Comparison of ENCODE assay signal across 22 mouse cellular contexts in genomic region chr10:107661970-107662369, GRCm38 (mm10). TPM values are rescaled to one million over a fixed set of nuclear protein-coding genes. Genes with fewer than 3 reads are reported as not detected.
DNase-seq lines count a peak whose midpoint lies in the region; ATAC-seq lines count a peak whose summit lies in the region.
"Had no signal": no experiment of that assay in that cellular context is flagged by ENCODE, and none has a peak within 500 bp of the region (broad histone marks: within the 10 kb centered on the region; RNA-seq: fewer than 3 reads in every experiment).

No protein-coding gene starts in this region.

- 87% methylated on average over 3 of the region's 3 CpGs for WGBS in hindbrain, embryonic 15.5 days
- 89% methylated on average over 3 of the region's 3 CpGs for WGBS in hindbrain, embryonic 14.5 days
- 91% methylated on average over 3 of the region's 3 CpGs for WGBS in midbrain, embryonic 11.5 days
- WGBS in midbrain, embryonic 14.5 days: 84% methylated on average over 3 of the region's 3 CpGs
- 81% methylated on average over 3 of the region's 3 CpGs for WGBS in forebrain, embryonic 16.5 days
- 85% methylated on average over 3 of the region's 3 CpGs for WGBS in midbrain, embryonic 15.5 days

- no peak overlapping the region for H3K27ac ChIP-seq in hindbrain, embryonic 15.5 days (replicated peaks)
- H3K27ac ChIP-seq in hindbrain, embryonic 14.5 days: no peak overlapping the region
- no peak overlapping the region for H3K27ac ChIP-seq in midbrain, embryonic 11.5 days (ENCODE audit: low read depth, low read length)
- no peak overlapping the region for H3K27ac ChIP-seq in midbrain, embryonic 14.5 days (replicated peaks; ENCODE audit: low read depth, low read length)
- no peak overlapping the region for H3K27ac ChIP-seq in forebrain, embryonic 16.5 days (ENCODE audit: low read length)
- no peak overlapping the region for H3K27ac ChIP-seq in midbrain, embryonic 15.5 days
- H3K27ac ChIP-seq: embryonic facial prominence, embryonic 13.5 days; hindbrain, embryonic 12.5 days; limb, embryonic 15.5 days; liver, embryonic 13.5 days; macrophage; neural tube, embryonic 12.5 days had no signal

- H3K9me3 ChIP-seq in hindbrain, embryonic 15.5 days: no peaks in the 10 kb centered on the region
- H3K9me3 ChIP-seq in hindbrain, embryonic 14.5 days (ENCODE audit: control insufficient read depth, low read length): no peaks in the 10 kb centered on the region
- no peaks in the 10 kb centered on the region for H3K9me3 ChIP-seq in midbrain, embryonic 11.5 days (ENCODE audit: control insufficient read depth, low read length)
- H3K9me3 ChIP-seq in midbrain, embryonic 14.5 days (ENCODE audit: control insufficient read depth, low read length): no peaks in the 10 kb centered on the region
- no peaks in the 10 kb centered on the region for H3K9me3 ChIP-seq in forebrain, embryonic 16.5 days (ENCODE audit: control insufficient read depth, low read length)
- no peaks in the 10 kb centered on the region for H3K9me3 ChIP-seq in midbrain, embryonic 15.5 days
- H3K9me3 ChIP-seq: embryonic facial prominence, embryonic 13.5 days; hindbrain, embryonic 12.5 days; limb, embryonic 15.5 days; neural tube, embryonic 12.5 days had no signal

- no peak overlapping the region for H3K4me2 ChIP-seq in hindbrain, embryonic 15.5 days
- no peak overlapping the region for H3K4me2 ChIP-seq in hindbrain, embryonic 14.5 days (replicated peaks)
- no peak overlapping the region for H3K4me2 ChIP-seq in midbrain, embryonic 11.5 days
- no peak overlapping the region for H3K4me2 ChIP-seq in midbrain, embryonic 14.5 days (ENCODE audit: low read length)
- no peak overlapping the region for H3K4me2 ChIP-seq in forebrain, embryonic 16.5 days (ENCODE audit: low read length)
- H3K4me2 ChIP-seq in midbrain, embryonic 15.5 days: no peak overlapping the region
- H3K4me2 ChIP-seq: embryonic facial prominence, embryonic 13.5 days; hindbrain, embryonic 12.5 days; limb, embryonic 15.5 days; liver, embryonic 13.5 days; neural tube, embryonic 12.5 days had no signal

- no peaks in the 10 kb centered on the region for H3K4me1 ChIP-seq in hindbrain, embryonic 15.5 days (replicated peaks)
- no peaks in the 10 kb centered on the region; the same call in 1 of the 2 replicates for H3K4me1 ChIP-seq in hindbrain, embryonic 14.5 days (replicated peaks; ENCODE audit: control insufficient read depth, insufficient read depth, low read length)
- H3K4me1 ChIP-seq in midbrain, embryonic 11.5 days (ENCODE audit: control insufficient read depth, insufficient read depth, low read length): no peaks in the 10 kb centered on the region
- H3K4me1 ChIP-seq in midbrain, embryonic 14.5 days (ENCODE audit: control insufficient read depth, insufficient read depth, low read length): no peaks in the 10 kb centered on the region
- H3K4me1 ChIP-seq in forebrain, embryonic 16.5 days (replicated peaks; ENCODE audit: control insufficient read depth, insufficient read depth, low read length): 0 out of 2 replicates have a peak, but pooled peaks cover 2% of the 10 kb centered on the region
- no peaks in the 10 kb centered on the region for H3K4me1 ChIP-seq in midbrain, embryonic 15.5 days
- H3K4me1 ChIP-seq: embryonic facial prominence, embryonic 13.5 days; hindbrain, embryonic 12.5 days; limb, embryonic 15.5 days; liver, embryonic 13.5 days; neural tube, embryonic 12.5 days had no signal

- H3K36me3 ChIP-seq in hindbrain, embryonic 15.5 days: no peaks in the 10 kb centered on the region
- no peaks in the 10 kb centered on the region for H3K36me3 ChIP-seq in hindbrain, embryonic 14.5 days (replicated peaks; ENCODE audit: control insufficient read depth, insufficient read depth)
- H3K36me3 ChIP-seq in midbrain, embryonic 11.5 days (ENCODE audit: control insufficient read depth, insufficient read depth, low read length): no peaks in the 10 kb centered on the region
- no peaks in the 10 kb centered on the region for H3K36me3 ChIP-seq in midbrain, embryonic 14.5 days (ENCODE audit: control insufficient read depth, insufficient read depth, low read length)
- H3K36me3 ChIP-seq in forebrain, embryonic 16.5 days (ENCODE audit: control insufficient read depth, insufficient read depth): no peaks in the 10 kb centered on the region
- no peaks in the 10 kb centered on the region for H3K36me3 ChIP-seq in midbrain, embryonic 15.5 days (replicated peaks)
- H3K36me3 ChIP-seq: embryonic facial prominence, embryonic 13.5 days; hindbrain, embryonic 12.5 days; limb, embryonic 15.5 days; liver, embryonic 13.5 days; neural tube, embryonic 12.5 days had no signal

- no peak for DNase-seq in hindbrain, embryonic 14.5 days (ENCODE audit: low spot score)
- DNase-seq in midbrain, embryonic 11.5 days (ENCODE audit: low spot score, missing footprints): no peak
- no peak for DNase-seq in midbrain, embryonic 14.5 days
- no peak for DNase-seq in T-cell, adult 2 months (ENCODE audit: low spot score)
- DNase-seq in kidney, postnatal 4 days: no peak
- DNase-seq: B cell, adult 2 months; cerebellum, adult 18-20 months; kidney, adult 9 months; liver, embryonic 13.5 days; thymus, postnatal 14 days had no signal

- no peaks in the 10 kb centered on the region for H3K27me3 ChIP-seq in hindbrain, embryonic 15.5 days
- no peaks in the 10 kb centered on the region for H3K27me3 ChIP-seq in hindbrain, embryonic 14.5 days (ENCODE audit: control insufficient read depth, insufficient read depth, low read length)
- H3K27me3 ChIP-seq in midbrain, embryonic 11.5 days (ENCODE audit: control insufficient read depth, insufficient read depth, low read length): no peaks in the 10 kb centered on the region
- no peaks in the 10 kb centered on the region for H3K27me3 ChIP-seq in midbrain, embryonic 14.5 days (ENCODE audit: control insufficient read depth, insufficient read depth, low read length)
- no peaks in the 10 kb centered on the region for H3K27me3 ChIP-seq in forebrain, embryonic 16.5 days (replicated peaks; ENCODE audit: control insufficient read depth, insufficient read depth, low read length)
- H3K27me3 ChIP-seq in midbrain, embryonic 15.5 days (replicated peaks): no peaks in the 10 kb centered on the region
- H3K27me3 ChIP-seq: embryonic facial prominence, embryonic 13.5 days; hindbrain, embryonic 12.5 days; limb, embryonic 15.5 days; liver, embryonic 13.5 days; neural tube, embryonic 12.5 days had no signal

- ATAC-seq in hindbrain, embryonic 15.5 days (ENCODE audit: low FRiP score, low read depth): 0 out of 2 replicates have a peak, but pooled peaks have one; percentile 8
- ATAC-seq in hindbrain, embryonic 14.5 days (ENCODE audit: low FRiP score): no peak
- ATAC-seq in midbrain, embryonic 11.5 days (ENCODE audit: low FRiP score): peak; percentile 58; the same call in 1 of the 2 replicates
- no peak for ATAC-seq in midbrain, embryonic 14.5 days (ENCODE audit: low FRiP score, low TSS enrichment)
- peak; percentile 20; the same call in 1 of the 2 replicates for ATAC-seq in forebrain, embryonic 16.5 days
- ATAC-seq in midbrain, embryonic 15.5 days (replicated peaks): peak; percentile 60
- ATAC-seq: activated CD4-positive, CD25-positive, alpha-beta regulatory T cell, adult 4 months; intestine, postnatal 0 days had no signal

- H3K4me3 ChIP-seq in hindbrain, embryonic 15.5 days: no peak overlapping the region
- no peak overlapping the region for H3K4me3 ChIP-seq in hindbrain, embryonic 14.5 days (replicated peaks; ENCODE audit: low read length)
- no peak overlapping the region for H3K4me3 ChIP-seq in midbrain, embryonic 11.5 days (ENCODE audit: low read depth, low read length)
- H3K4me3 ChIP-seq in midbrain, embryonic 14.5 days (replicated peaks; ENCODE audit: low read depth, low read length): no peak overlapping the region
- no peak overlapping the region for H3K4me3 ChIP-seq in forebrain, embryonic 16.5 days (replicated peaks; ENCODE audit: low read length)
- H3K4me3 ChIP-seq in midbrain, embryonic 15.5 days: no peak overlapping the region
- H3K4me3 ChIP-seq: embryonic facial prominence, embryonic 13.5 days; erythroblast, embryonic 14.5 days; hindbrain, embryonic 12.5 days; limb, embryonic 15.5 days; liver, embryonic 13.5 days; neural tube, embryonic 12.5 days had no signal

- H3K9ac ChIP-seq in hindbrain, embryonic 15.5 days: no peak overlapping the region
- H3K9ac ChIP-seq in hindbrain, embryonic 14.5 days: no peak overlapping the region
- H3K9ac ChIP-seq in midbrain, embryonic 11.5 days (ENCODE audit: low read length): no peak overlapping the region
- H3K9ac ChIP-seq in midbrain, embryonic 14.5 days (replicated peaks; ENCODE audit: low read length): no peak overlapping the region
- H3K9ac ChIP-seq in forebrain, embryonic 16.5 days (replicated peaks; ENCODE audit: low read depth, low read length): no peak overlapping the region
- no peak overlapping the region for H3K9ac ChIP-seq in midbrain, embryonic 15.5 days
- H3K9ac ChIP-seq: embryonic facial prominence, embryonic 13.5 days; hindbrain, embryonic 12.5 days; limb, embryonic 15.5 days; liver, embryonic 13.5 days; neural tube, embryonic 12.5 days had no signal

RNA-seq across cellular contexts. Expression of gene Ptprq, which starts 57.9 kb away (rescaled TPM):
- polyA plus RNA-seq in hindbrain, embryonic 15.5 days (2015; fragmentation: Nextera tagmentation; extraction: Ambion mirVana): 0.08 and 0.13 TPM in 2 replicates
- polyA plus RNA-seq in hindbrain, embryonic 14.5 days (2014; fragmentation: Nextera tagmentation; extraction: Ambion mirVana): 0.14 and 0.24 TPM in 2 replicates
- polyA plus RNA-seq in midbrain, embryonic 11.5 days (2014; fragmentation: Nextera tagmentation; extraction: Ambion mirVana): 0.03 and 0.10 TPM in 2 replicates
- polyA plus RNA-seq in midbrain, embryonic 14.5 days (2014; fragmentation: Nextera tagmentation; extraction: Ambion mirVana): 0.38 and 0.43 TPM in 2 replicates
- 0.05 and 0.11 TPM in 2 replicates for polyA plus RNA-seq in forebrain, embryonic 16.5 days (2015; fragmentation: Nextera tagmentation; extraction: Ambion mirVana)
- polyA plus RNA-seq in midbrain, embryonic 15.5 days (2015; fragmentation: Nextera tagmentation; extraction: Ambion mirVana): 0.13 and 0.26 TPM in 2 replicates
- polyA plus RNA-seq: activated CD4-positive, CD25-positive, alpha-beta regulatory T cell, adult 4 months; erythroblast, embryonic 14.5 days; intestine, postnatal 0 days; liver, embryonic 13.5 days; macrophage; spleen, adult 2 months had no signal

Comparison
In these comparisons a context has a peak if more than half of its experiments do, and no peak if none do; other contexts are left out.
1. ATAC-seq: peak in hindbrain, embryonic 15.5 days (single experiment), midbrain, embryonic 11.5 days (single experiment), forebrain, embryonic 16.5 days (single experiment) and midbrain, embryonic 15.5 days (single experiment); none in hindbrain, embryonic 14.5 days (single experiment) and midbrain, embryonic 14.5 days (single experiment).